Mouse (Mus musculus): ENCODE results near the gene Zfp956. TPM values are rescaled to one million over a fixed set of nuclear protein-coding genes. Genes with fewer than 3 reads are reported as not detected.

Zfp956 gene
- polyA plus RNA-seq, 1 experiment = 6.7 TPM

- WGBS = 46% methylated on average over 3 of the region's 3 CpGs
- H3K27ac ChIP-seq (ENCODE audit: insufficient read depth, low read depth, low read length) = no peak overlapping the region
- no peaks in the 10 kb centered on the region for H3K4me1 ChIP-seq (ENCODE audit: control insufficient read depth, insufficient read depth, low read length)
- no peaks in the 10 kb centered on the region for H3K27me3 ChIP-seq (replicated peaks; ENCODE audit: control insufficient read depth, insufficient read depth, low read length)
- no peak for TF ChIP-seq CTCF (conservative IDR thresholded peaks at IDR 0.05; ENCODE audit: insufficient read depth, insufficient read length, low read depth, low read length)
- no peak for TF ChIP-seq POLR2A (IDR thresholded peaks at IDR 0.05; ENCODE audit: low read depth, low read length)
- DNase-seq = no peak
- H3K36me3 ChIP-seq (ENCODE audit: control insufficient read depth, insufficient read depth, low read length) = no peaks in the 10 kb centered on the region
- no peak overlapping the region for H3K4me3 ChIP-seq (ENCODE audit: insufficient read depth, low read depth, low read length)
These were observed 40.2 kb upstream of the Zfp956 start for GRCm38 (mm10) chr6:47912991-47913390.

DNA sequence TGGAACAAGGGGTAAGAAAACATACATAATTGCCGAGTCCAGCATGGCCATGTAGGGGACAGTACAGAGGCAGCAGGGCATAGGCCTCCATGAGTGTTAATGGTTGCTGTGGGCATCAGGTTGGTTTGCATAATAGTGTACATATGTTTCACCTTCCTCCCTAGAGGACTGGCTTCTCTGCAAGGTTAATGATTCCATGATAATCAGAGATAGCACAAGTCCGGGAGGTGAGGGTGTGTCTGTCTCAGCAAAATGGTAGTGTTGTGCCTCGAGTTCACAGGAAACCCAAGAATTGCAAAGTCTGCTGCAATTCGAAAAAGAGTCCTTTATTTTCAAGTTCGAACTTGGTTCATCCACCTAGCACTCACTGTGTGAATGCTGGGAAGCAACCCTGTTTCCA, 36.1 kb upstream of the Zfp956 start:
- no peak for DNase-seq
- 73% methylated on average over 5 of the region's 5 CpGs for WGBS
- Histone ChIP-seq H3K4me3 (ENCODE audit: insufficient read depth, low read depth, low read length) (no peak overlapping the region), H3K27ac (ENCODE audit: insufficient read depth, low read depth, low read length) (no peak overlapping the region), H3K4me1 (ENCODE audit: control insufficient read depth, insufficient read depth, low read length) (peaks cover 8% of the 10 kb centered on the region; the same call in 1 of the 2 replicates), H3K27me3 (replicated peaks; ENCODE audit: control insufficient read depth, insufficient read depth, low read length) (no peaks in the 10 kb centered on the region), H3K36me3 (ENCODE audit: control insufficient read depth, insufficient read depth, low read length) (no peaks in the 10 kb centered on the region)
- TF ChIP-seq CTCF (conservative IDR thresholded peaks at IDR 0.05; ENCODE audit: insufficient read depth, insufficient read length, low read depth, low read length) (no peak), POLR2A (IDR thresholded peaks at IDR 0.05; ENCODE audit: low read depth, low read length) (no peak)

DNA sequence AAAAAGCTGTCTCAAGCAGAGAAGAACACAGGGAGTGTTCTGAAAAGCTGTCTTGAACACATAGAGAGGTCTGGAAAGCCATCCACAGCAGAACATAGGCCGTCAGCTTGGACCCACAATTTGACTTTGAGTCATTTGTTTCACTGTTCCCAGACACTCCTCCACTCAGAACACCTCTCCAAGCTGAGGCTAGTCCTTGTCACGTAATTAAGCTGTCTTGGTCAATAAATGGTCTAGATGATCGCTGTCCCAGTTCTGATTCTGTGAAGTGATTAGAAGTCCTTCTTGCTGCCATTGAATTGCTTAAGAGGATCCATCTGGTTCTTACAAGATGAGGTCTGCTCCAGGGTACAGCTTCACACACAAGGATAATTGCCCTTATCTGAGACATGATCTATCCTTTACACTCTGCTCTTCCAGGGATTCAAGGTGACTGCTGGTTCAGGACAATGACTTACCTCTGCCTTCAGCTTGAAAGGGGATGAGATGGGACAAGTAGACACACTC, 34.4 kb upstream of the Zfp956 start:
- 81% methylated on average over 3 of the region's 3 CpGs for WGBS
- Histone ChIP-seq H3K27me3 (replicated peaks; ENCODE audit: control insufficient read depth, insufficient read depth, low read length) (no peaks in the 10 kb centered on the region), H3K27ac (ENCODE audit: insufficient read depth, low read depth, low read length) (no peak overlapping the region), H3K4me1 (ENCODE audit: control insufficient read depth, insufficient read depth, low read length) (peaks cover 8% of the 10 kb centered on the region; the same call in 1 of the 2 replicates), H3K36me3 (ENCODE audit: control insufficient read depth, insufficient read depth, low read length) (no peaks in the 10 kb centered on the region), H3K4me3 (ENCODE audit: insufficient read depth, low read depth, low read length) (no peak overlapping the region)
- DNase-seq = no peak
- no peak for TF ChIP-seq POLR2A (IDR thresholded peaks at IDR 0.05; ENCODE audit: low read depth, low read length)

DNA sequence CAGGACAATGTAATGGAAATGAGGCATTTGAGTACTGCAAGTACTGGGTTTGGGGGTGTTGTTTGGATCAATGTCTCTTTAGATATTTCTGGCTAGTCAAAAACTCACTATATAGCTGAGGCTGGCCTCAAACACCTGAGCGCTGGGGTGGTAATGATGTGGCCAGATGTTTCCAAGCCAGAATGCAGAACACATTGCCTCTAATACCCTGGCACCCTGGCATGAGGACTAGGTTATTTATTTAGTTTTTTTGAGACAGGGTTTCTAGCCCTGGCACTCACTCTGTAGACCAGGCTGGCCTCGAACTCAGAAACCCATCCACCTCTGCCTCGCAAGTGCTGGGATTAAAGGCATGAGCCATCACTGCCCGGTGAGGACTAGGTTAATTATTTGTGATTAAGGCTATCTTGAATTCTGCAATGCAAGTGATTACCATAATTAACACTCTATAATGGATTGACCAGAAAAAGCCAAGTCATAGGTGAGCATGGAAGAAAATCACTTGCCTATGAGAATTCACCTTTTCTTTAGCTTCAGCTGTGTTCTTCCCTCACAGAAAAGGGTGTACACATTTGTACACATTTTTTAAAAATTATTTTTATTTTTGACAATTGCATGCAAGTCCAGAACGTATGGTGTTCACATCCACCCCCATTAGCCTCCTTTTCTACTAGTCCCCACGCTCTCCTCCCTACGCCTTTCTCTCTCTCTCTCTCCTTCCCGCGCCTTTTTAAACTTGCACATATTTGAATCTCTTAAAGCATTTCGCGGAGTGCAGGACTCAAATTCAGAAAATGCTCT, 33.3 kb upstream of the Zfp956 start:
- H3K27ac ChIP-seq (ENCODE audit: insufficient read depth, low read depth, low read length) = no peak overlapping the region
- H3K27me3 ChIP-seq (replicated peaks; ENCODE audit: control insufficient read depth, insufficient read depth, low read length) = no peaks in the 10 kb centered on the region
- TF ChIP-seq POLR2A (IDR thresholded peaks at IDR 0.05; ENCODE audit: low read depth, low read length) = no peak
- no peak for TF ChIP-seq CTCF (conservative IDR thresholded peaks at IDR 0.05; ENCODE audit: insufficient read depth, insufficient read length, low read depth, low read length)
- H3K36me3 ChIP-seq (ENCODE audit: control insufficient read depth, insufficient read depth, low read length) = no peaks in the 10 kb centered on the region
- peaks cover 8% of the 10 kb centered on the region; the same call in 1 of the 2 replicates for H3K4me1 ChIP-seq (ENCODE audit: control insufficient read depth, insufficient read depth, low read length)
- 27% methylated on average over 11 of the region's 11 CpGs for WGBS
- DNase-seq = no peak
- peak overlapping the region; percentile 96 for H3K4me3 ChIP-seq (ENCODE audit: insufficient read depth, low read depth, low read length)

DNA sequence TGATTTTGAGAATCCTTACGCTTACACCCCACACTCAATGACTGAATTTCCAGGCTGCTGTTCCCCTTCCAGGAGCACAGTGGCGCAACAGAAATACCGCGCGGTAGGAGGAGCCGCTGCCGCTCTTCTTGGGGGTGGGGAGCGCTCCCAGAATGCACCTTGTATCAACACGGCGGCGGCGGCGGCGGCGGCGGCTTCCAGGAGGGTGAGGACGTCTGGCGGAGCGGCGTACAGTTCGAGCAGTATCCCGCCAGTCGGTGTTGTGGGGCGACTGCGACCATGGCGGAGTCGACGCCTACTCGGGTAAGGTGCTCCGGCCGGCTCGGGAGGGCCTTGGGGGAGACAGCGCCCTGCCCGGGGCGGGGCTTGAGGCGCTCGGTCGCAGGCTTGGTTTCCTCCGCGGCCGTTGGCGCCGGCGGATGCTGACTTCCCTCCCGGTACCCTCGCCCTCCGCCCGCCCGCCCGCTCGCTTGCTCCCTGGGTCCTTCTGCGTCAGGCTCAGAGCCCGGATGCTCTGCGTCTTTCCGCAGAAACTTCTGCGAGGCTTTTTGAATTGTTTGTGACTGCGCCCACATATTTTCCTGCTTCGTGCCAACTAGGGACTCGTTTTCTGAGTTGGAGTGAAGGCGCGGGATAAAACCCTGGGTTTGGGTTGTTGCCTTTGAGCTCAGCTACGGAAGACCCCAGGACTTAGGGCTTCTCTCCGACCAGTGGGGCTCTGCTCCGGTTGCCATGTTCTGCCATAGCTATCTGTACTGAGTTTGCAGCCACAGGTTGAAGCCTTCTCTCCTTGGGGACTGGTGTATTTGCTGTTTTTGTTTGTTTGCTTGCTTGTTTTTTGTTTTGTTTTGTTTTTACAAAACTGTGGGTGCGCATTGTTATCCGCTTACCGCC, 32.5 kb upstream of the Zfp956 start, which contains the start of gene Zfp212:
TSS of gene Zfp212 (plus strand) at position 30 of the 894 bp plus-strand sequence.
- Histone ChIP-seq H3K36me3 (ENCODE audit: control insufficient read depth, insufficient read depth, low read length) (no peaks in the 10 kb centered on the region), H3K27me3 (replicated peaks; ENCODE audit: control insufficient read depth, insufficient read depth, low read length) (no peaks in the 10 kb centered on the region), H3K4me3 (ENCODE audit: insufficient read depth, low read depth, low read length) (peak within 1 kb of the TSS; percentile 96), H3K27ac (ENCODE audit: insufficient read depth, low read depth, low read length) (peak within 1 kb of the TSS; percentile 100), H3K4me1 (ENCODE audit: control insufficient read depth, insufficient read depth, low read length) (peaks cover 8% of the 10 kb centered on the region; the same call in 1 of the 2 replicates)
- under 1% methylated on average over 67 of the region's 67 CpGs for WGBS
- peak; percentile 94 for DNase-seq
- TF ChIP-seq CTCF (conservative IDR thresholded peaks at IDR 0.05; ENCODE audit: insufficient read depth, insufficient read length, low read depth, low read length) (peak; percentile 58), POLR2A (IDR thresholded peaks at IDR 0.05; ENCODE audit: low read depth, low read length) (no peak)

GRCm38 (mm10) chr6:47942461-47942860, 10.7 kb upstream of the Zfp956 start:
- H3K4me1 ChIP-seq (ENCODE audit: control insufficient read depth, insufficient read depth, low read length) = no peaks in the 10 kb centered on the region
- DNase-seq = no peak
- no peak overlapping the region for H3K27ac ChIP-seq (ENCODE audit: insufficient read depth, low read depth, low read length)
- H3K27me3 ChIP-seq (replicated peaks; ENCODE audit: control insufficient read depth, insufficient read depth, low read length) = no peaks in the 10 kb centered on the region
- no peaks in the 10 kb centered on the region for H3K36me3 ChIP-seq (ENCODE audit: control insufficient read depth, insufficient read depth, low read length)
- TF ChIP-seq POLR2A (IDR thresholded peaks at IDR 0.05; ENCODE audit: low read depth, low read length) (no peak), CTCF (conservative IDR thresholded peaks at IDR 0.05; ENCODE audit: insufficient read depth, insufficient read length, low read depth, low read length) (no peak)
- H3K4me3 ChIP-seq (ENCODE audit: insufficient read depth, low read depth, low read length) = peak overlapping the region; percentile 35; the same call in 1 of the 2 replicates
- WGBS = 60% methylated on average over 12 of the region's 12 CpGs
